Mouse (Mus musculus) forebrain, postnatal 0 days (tissue): ENCODE measurements around the gene Ptpn7. TPM values are rescaled to one million over a fixed set of nuclear protein-coding genes. Genes with fewer than 3 reads are reported as not detected.

ENCODE experiments used
- ATAC-seq: fragments of 200-750 bp; cut with Nextera tagmentation; 2 replicates; pipeline ENCODE4 v1.8.0; 2017; ENCODE audit warnings: mild to moderate bottlenecking, moderate library complexity
- DNase-seq: peaks from one replicate; pipeline ENCODE4 v3.0.0-alpha.2; 2015
- H3K27ac ChIP-seq: fragments of 300-500 bp; sonication (generic); 2 replicates; pipeline ENCODE4 v1.5.1; 2014; ENCODE audit warnings: low read depth, mild to moderate bottlenecking, antibody characterized with exemption, low read length, moderate library complexity, mixed read lengths
- H3K27me3 ChIP-seq: fragments of 300-500 bp; sonication (generic); 2 replicates; pipeline ENCODE4 v1.6.1; 2014; ENCODE audit warnings: mild to moderate bottlenecking, low read length, mixed read lengths; ENCODE audit not compliant: insufficient read depth
- H3K36me3 ChIP-seq: fragments of 300-500 bp; sonication (generic); 2 replicates; pipeline ENCODE4 v1.6.1; 2014; ENCODE audit warnings: mild to moderate bottlenecking, moderate library complexity; ENCODE audit not compliant: insufficient read depth
- H3K4me1 ChIP-seq: fragments of 300-500 bp; sonication (generic); 2 replicates; pipeline ENCODE4 v1.6.1; 2014; ENCODE audit warnings: antibody characterized with exemption; ENCODE audit not compliant: insufficient read depth
- H3K4me2 ChIP-seq: fragments of 300-500 bp; sonication (generic); 2 replicates; pipeline ENCODE4 v1.6.1; 2014; ENCODE audit warnings: low read depth, mild to moderate bottlenecking, moderate library complexity
- H3K4me3 ChIP-seq: fragments of 300-500 bp; sonication (generic); 2 replicates; pipeline ENCODE4 v1.5.1; 2014; ENCODE audit warnings: low read depth, low read length, mixed read lengths
- H3K9ac ChIP-seq: fragments of 300-500 bp; sonication (generic); 2 replicates; pipeline ENCODE4 v1.6.1; 2014; ENCODE audit warnings: mild to moderate bottlenecking
- H3K9me3 ChIP-seq: fragments of 300-500 bp; sonication (generic); 2 replicates; pipeline ENCODE4 v1.6.1; 2016; ENCODE audit warnings: low read length
- CTCF ChIP-seq: sonication (generic); IDR thresholded peaks from 2 replicates; pipeline ENCODE4 v1.5.1; 2016; ENCODE audit warnings: antibody characterized with exemption, control low read depth, low read depth
- WGBS: fragments of 180-500 bp; shearing (Covaris S2); extraction: QIAGEN DNeasy Blood & Tissue Kit; methylation state at CpG from one replicate; pipeline ENCODE4 v1.1.7; 2014; 5-methylcytosine and 5-hydroxymethylcytosine counted together
- polyA plus RNA-seq: library from polyadenylated mRNA; unstranded; fragments of >200 nt; fragmentation: Nextera tagmentation; extraction: Ambion mirVana; gene quantifications from 2 replicates; pipeline ENCODE4 v1.2.1, GENCODE M21; 2015
- total RNA-seq: library from RNA; depleted of rRNA; stranded (reverse); fragments of >200 nt; gene quantifications from 2 replicates; pipeline ENCODE4 v1.2.3, GENCODE M21; 2014

Gene Ptpn7
- total and polyA plus RNA-seq, 2 experiments from 2014 or later, result 0.10 to 0.12 TPM

- DNase-seq (peak; percentile 95), ATAC-seq (peak; percentile 71)
- peak overlapping the region; percentile 57 for H3K9ac ChIP-seq
- peaks cover 12% of the 10 kb centered on the region for H3K4me1 ChIP-seq
- H3K4me3 ChIP-seq, result peak overlapping the region; percentile 12; the same call in 1 of the 2 replicates
- under 1% methylated on average over 14 of the region's 14 CpGs for WGBS
- H3K27ac ChIP-seq, result peak overlapping the region; percentile 95
- H3K4me2 ChIP-seq, result peak overlapping the region; percentile 32
- peaks cover 44% of the 10 kb centered on the region for H3K36me3 ChIP-seq
- no peaks in the 10 kb centered on the region for H3K9me3 ChIP-seq
- H3K27me3 ChIP-seq, result no peaks in the 10 kb centered on the region
- peak; percentile 87 for TF ChIP-seq CTCF
These were observed 22.0 kb downstream of the Ptpn7 start for GRCm38 (mm10) chr1:135154411-135154959.

- H3K4me2 ChIP-seq, result no peak overlapping the region
- WGBS, result 64% methylated on average over 6 of the region's 6 CpGs
- no peaks in the 10 kb centered on the region for H3K9me3 ChIP-seq
- H3K9ac ChIP-seq, result no peak overlapping the region
- H3K4me3 ChIP-seq, result no peak overlapping the region
- no peaks in the 10 kb centered on the region for H3K27me3 ChIP-seq
- TF ChIP-seq CTCF, result no peak
- H3K4me1 ChIP-seq, result peaks cover 7% of the 10 kb centered on the region; the same call in 1 of the 2 replicates
- DNase-seq, result no peak
- H3K27ac ChIP-seq, result no peak overlapping the region
- no peak for ATAC-seq
- peaks cover 40% of the 10 kb centered on the region for H3K36me3 ChIP-seq
These were observed 23.8 kb downstream of the Ptpn7 start for GRCm38 (mm10) chr1:135156300-135156699.

GRCm38 (mm10) chr1:135158633-135159032 is 26.1 kb downstream of the Ptpn7 start:
- Histone ChIP-seq H3K4me3 (no peak overlapping the region), H3K36me3 (peaks cover 22% of the 10 kb centered on the region), H3K9ac (no peak overlapping the region; the same call in 1 of the 2 replicates), H3K4me1 (peaks cover 7% of the 10 kb centered on the region; the same call in 1 of the 2 replicates), H3K27me3 (no peaks in the 10 kb centered on the region), H3K4me2 (no peak overlapping the region), H3K27ac (peak overlapping the region; percentile 80), H3K9me3 (no peaks in the 10 kb centered on the region)
- peak; percentile 76 for DNase-seq
- ATAC-seq, result peak; percentile 75
- no peak for TF ChIP-seq CTCF
- WGBS, result 20% methylated on average over 4 of the region's 5 CpGs

- ATAC-seq, result peak; percentile 75
These were observed 26.6 kb downstream of the Ptpn7 start for GRCm38 (mm10) chr1:135159074-135159473.

GRCm38 (mm10) chr1:135159556-135160123 is 27.1 kb downstream of the Ptpn7 start:
- no peak overlapping the region for H3K4me3 ChIP-seq
- H3K27ac ChIP-seq, result peak overlapping the region; percentile 60
- no peaks in the 10 kb centered on the region for H3K27me3 ChIP-seq
- TF ChIP-seq CTCF, result no peak
- WGBS, result 51% methylated on average over 11 of the region's 11 CpGs
- peaks cover 22% of the 10 kb centered on the region for H3K36me3 ChIP-seq
- no peaks in the 10 kb centered on the region for H3K9me3 ChIP-seq
- peak; percentile 45 for DNase-seq
- no peak overlapping the region for H3K9ac ChIP-seq
- ATAC-seq, result peak; percentile 11; the same call in 1 of the 2 replicates
- H3K4me2 ChIP-seq, result no peak overlapping the region
- peaks cover 5% of the 10 kb centered on the region; the same call in 1 of the 2 replicates for H3K4me1 ChIP-seq

More at GRCm38 (mm10) chr1:135159074-135159473, 26.6 kb downstream of the Ptpn7 start:
- Histone ChIP-seq H3K9me3 (no peaks in the 10 kb centered on the region), H3K4me1 (peaks cover 7% of the 10 kb centered on the region; the same call in 1 of the 2 replicates), H3K9ac (no peak overlapping the region), H3K4me3 (no peak overlapping the region), H3K36me3 (peaks cover 22% of the 10 kb centered on the region), H3K27me3 (no peaks in the 10 kb centered on the region), H3K4me2 (no peak overlapping the region), H3K27ac (peak overlapping the region; percentile 69)
- TF ChIP-seq CTCF, result no peak
- peak; percentile 80 for DNase-seq
- 16% methylated on average over 7 of the region's 7 CpGs for WGBS

- H3K4me1 ChIP-seq, result no peaks in the 10 kb centered on the region
- WGBS, result 90% methylated on average over 13 of the region's 13 CpGs
- H3K27me3 ChIP-seq, result no peaks in the 10 kb centered on the region
- DNase-seq (no peak), ATAC-seq (no peak)
- no peak overlapping the region for H3K4me3 ChIP-seq
- peak overlapping the region; percentile 60; the same call in 1 of the 2 replicates for H3K27ac ChIP-seq
- no peak overlapping the region for H3K4me2 ChIP-seq
- H3K9ac ChIP-seq, result no peak overlapping the region
- no peak for TF ChIP-seq CTCF
- H3K36me3 ChIP-seq, result peaks cover 16% of the 10 kb centered on the region
- no peaks in the 10 kb centered on the region for H3K9me3 ChIP-seq
These were observed 28.0 kb downstream of the Ptpn7 start for GRCm38 (mm10) chr1:135160411-135161050.

GRCm38 (mm10) chr1:135162720-135163119 is 30.2 kb downstream of the Ptpn7 start:
- Histone ChIP-seq H3K4me2 (no peak overlapping the region), H3K4me1 (no peaks in the 10 kb centered on the region), H3K9ac (no peak overlapping the region), H3K9me3 (no peaks in the 10 kb centered on the region), H3K27me3 (no peaks in the 10 kb centered on the region), H3K36me3 (no peaks in the 10 kb centered on the region; the same call in 1 of the 2 replicates), H3K4me3 (no peak overlapping the region), H3K27ac (peak overlapping the region; percentile 62)
- DNase-seq, result peak; percentile 63
- peak; percentile 30 for ATAC-seq
- 23% methylated on average over 6 of the region's 6 CpGs for WGBS
- TF ChIP-seq CTCF, result no peak
